Mouse (Mus musculus) embryo, embryonic 11.5 days (tissue): Measurements from ENCODE around the gene Usp16.
A peak's percentile ranks its signal among the peaks of the same experiment; 100 is the strongest.
"Not testable (repeated sequence)": the region's sequence is repeated elsewhere in the genome, so short reads cannot be mapped to it uniquely, and the experiment has no call there.

ENCODE experiments used
- DNase-seq: peaks from one replicate; pipeline ENCODE4 v3.0.0-alpha.2; 2012; ENCODE audit warnings: low read depth, low spot score

The Usp16 gene

DNA sequence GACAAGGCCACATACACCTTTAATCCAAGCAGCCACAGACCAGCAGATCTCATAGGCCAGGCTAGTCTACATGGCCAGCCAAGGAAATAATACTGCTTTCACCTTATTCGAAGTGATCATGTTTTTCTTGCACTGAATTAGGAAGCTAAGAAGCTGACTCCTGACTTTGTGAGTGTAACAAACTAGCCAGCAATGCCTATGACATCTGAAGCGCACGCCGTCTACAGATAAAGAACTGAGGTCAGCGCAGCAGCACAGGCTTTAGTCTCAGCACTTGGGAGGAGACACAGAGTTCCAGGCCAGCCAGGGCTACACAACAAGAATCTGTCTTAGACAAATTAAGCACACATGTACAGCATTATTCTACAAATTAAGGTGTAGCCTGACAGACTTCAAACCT, 32.2 kb downstream of the Usp16 start:
- no peak for DNase-seq

DNA sequence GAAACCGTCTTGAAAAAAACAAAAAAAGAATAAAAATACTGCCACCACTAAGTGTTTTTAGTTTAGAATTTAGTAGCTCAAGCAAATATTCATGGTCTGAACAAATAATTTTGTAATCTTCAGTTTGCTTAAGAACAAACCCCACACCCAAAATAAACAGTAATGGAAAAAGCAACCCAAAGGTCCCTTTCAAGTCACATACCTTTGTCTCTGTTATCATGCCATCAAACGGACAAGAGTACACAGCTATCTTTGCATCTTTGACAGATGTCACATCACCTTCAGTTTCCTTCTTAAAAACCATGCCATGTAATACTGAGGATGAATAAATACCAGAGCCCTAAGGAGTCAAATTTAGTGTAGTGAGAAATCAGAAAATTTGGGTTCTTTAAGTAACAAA, 34.1 kb downstream of the Usp16 start:
- DNase-seq, result no peak

DNA sequence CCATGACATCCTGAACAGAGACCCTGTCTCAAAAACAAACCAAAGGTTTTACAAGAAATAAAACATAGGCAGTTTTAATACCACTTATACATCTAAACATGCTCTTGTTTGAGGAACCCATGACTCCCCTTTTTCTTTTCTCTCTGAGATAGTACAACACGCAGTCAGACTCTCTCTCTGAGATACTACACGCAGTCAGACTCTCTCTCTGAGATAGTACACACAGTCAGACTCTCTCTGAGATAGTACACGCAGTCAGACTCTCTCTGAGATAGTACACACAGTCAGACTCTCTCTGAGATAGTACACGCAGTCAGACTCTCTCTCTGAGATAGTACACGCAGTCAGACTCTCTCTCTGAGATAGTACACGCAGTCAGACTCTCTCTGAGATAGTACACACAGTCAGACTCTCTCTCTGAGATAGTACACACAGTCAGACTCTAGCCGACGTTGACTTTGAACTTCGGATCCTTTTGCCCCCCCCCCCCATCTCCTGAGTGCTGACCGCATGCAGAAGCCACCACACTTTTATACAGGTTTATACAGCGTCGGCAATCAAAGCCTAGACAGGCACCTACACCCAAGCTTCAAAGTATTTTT, 37.8 kb downstream of the Usp16 start:
- not testable (repeated sequence) for DNase-seq

GRCm38 (mm10) chr16:87494955-87495655, 40.6 kb downstream of the Usp16 start:
- no peak for DNase-seq

DNA sequence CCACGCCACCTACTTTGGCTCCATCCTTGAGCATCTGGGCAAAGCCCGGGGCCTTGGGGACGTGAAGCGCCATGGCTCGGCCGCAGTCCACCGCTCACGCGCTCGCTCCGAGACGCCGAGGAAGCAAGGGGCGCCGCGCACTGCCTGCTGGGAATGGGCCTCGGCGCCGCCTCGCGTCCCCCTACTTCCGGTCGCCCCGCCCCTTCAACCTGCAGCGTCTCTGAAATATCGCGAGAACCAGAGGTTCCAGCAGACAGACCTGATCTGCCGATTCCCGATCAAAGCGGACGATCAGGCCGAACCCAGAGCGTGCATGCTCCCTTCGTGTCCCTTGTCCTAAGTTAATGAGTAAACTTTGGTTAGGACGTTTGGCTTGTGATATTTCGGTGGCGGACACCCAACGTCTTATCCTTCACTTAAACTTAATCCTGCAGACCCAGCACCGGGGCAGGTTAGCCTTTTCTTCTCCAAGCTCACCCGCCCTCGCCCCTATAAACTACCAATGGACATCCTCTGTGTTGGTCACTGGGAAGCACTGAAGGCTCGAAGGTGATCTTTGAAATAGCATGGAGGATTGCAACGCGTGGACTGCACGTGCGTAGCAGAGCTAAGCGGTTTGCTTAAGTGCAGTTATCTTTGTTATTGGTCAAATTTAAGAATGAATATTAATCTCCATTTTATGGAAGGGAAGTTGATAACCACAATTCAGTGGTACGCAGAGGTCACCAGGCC, 41.4 kb downstream of the Usp16 start, which contains the start of gene Cct8:
Gene Cct8, minus strand, starts transcription at position 158 of the 732 bp plus-strand sequence.
- peak; percentile 94 for DNase-seq

DNA sequence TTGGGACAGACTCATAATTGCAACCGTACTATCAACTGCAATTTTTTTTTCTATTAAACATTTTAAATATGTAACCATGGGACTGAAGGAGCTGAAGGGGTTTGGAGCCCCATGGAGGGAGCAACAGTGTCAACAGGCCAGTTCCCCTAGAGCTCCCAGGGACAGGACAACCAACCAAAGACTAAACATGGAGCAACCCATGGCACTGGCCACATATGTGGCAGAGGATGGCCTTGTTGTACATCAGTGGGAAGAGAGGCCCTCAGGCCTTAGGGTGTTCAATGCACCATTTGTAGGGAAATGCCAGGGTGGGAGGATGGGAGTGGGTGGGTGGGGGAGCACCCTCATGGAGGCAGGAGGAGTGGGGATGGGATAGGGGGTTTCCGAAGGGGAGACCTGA, 42.2 kb downstream of the Usp16 start:
- DNase-seq, result no peak

- no peak for DNase-seq
Measured at GRCm38 (mm10) chr16:87497171-87497570, 42.7 kb downstream of the Usp16 start.

DNA sequence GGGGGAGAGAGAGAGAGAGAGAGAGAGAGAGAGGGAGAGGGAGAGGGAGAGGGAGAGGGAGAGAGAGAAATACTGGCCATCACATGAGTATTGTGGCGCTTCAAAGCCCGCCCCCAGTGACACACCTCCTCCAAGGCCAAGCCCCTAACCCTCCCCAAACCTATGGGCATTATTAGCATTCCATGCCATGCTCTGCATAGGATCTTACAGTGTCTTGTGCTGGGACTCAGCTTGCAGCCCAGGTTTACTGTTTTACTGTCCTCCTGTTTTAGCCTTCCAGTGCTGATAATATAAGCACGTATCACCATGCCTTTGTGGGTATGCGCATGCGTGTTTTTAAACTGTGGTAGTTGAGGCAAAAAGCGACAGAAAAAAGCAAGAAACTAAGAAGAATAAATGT, 45.1 kb downstream of the Usp16 start:
- DNase-seq, result no peak

- DNase-seq, result no peak
Measured at GRCm38 (mm10) chr16:87501304-87502078, 47.0 kb downstream of the Usp16 start.

- DNase-seq, result no peak
Measured at GRCm38 (mm10) chr16:87511706-87512105, 57.2 kb downstream of the Usp16 start.

DNA sequence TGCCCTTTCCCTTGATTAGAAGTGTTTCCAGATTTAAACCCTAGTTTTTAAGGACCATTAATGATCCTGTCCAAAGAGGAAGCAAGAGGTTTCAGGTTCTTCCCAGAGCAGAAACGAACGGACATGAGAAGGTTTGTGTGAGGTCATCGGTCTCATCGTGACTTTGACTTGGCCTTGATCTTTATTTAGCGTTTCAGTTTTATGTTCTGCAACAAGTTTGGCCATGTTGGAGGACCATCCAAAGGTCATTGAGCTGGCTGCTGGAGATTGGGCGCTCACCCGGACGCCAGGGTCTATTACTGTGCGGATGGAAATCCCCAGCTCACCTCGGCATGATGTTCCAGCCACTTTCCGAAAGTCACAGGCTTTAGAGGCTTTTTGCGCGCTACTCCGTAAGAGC, 57.8 kb downstream of the Usp16 start:
- no peak for DNase-seq

GRCm38 (mm10) chr16:87524228-87524627, 69.7 kb downstream of the Usp16 start:
- no peak for DNase-seq

DNA sequence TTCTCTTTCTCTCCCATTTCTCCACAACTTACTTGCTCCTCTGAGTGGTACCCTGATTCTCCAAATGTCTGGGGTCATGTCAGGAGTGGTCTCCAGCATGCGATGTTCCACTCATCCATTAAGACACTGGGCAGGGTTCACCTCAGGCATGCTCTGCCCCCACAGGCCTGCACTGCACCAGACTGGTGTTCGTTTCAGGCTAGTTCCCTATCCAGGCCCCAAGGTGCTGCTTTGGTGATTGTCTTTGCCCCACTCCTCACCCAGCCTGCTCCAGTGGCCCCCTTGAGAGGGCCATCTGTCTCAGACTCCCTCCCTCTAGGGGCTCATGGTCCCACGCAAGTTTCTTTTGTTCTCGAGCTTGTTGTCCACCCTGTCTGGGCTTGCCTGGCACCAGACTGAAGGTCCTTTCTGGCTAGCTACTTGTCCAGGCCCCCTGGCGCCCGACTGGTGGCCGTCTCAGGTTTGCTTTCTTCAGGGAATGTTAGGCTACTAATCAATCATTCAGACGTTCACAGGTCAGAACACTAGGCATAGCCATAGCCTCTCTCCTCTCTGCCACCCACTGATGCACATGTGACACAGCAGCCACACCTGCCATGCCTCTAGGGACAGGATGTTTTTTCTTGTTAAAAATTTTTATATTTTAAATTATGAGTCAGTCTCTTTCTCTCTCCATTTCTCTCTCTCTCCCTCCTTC, 73.2 kb downstream of the Usp16 start:
- no peak for DNase-seq

DNA sequence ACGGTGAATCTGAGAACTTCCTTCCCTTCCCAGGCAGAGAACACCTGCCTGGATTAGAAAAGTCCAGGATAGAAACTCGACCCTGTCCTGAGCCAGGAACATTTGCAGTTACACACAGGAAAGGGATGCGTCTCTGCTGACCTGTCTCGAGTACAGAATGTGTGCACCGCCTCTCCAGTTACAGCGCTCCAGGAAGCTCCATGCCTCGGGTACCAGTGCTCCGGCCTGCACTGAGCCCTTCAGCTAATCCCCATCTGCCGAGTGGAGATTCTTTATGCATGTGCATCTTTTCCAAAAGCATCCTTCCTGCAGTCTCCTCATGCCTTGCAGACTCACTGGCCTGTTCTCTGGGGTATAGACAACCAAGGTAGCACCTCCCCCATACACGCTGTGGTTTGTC, 74.3 kb downstream of the Usp16 start:
- no peak for DNase-seq
